14 mouse cellular contexts compared by ENCODE assay signal in the genomic region with DNA sequence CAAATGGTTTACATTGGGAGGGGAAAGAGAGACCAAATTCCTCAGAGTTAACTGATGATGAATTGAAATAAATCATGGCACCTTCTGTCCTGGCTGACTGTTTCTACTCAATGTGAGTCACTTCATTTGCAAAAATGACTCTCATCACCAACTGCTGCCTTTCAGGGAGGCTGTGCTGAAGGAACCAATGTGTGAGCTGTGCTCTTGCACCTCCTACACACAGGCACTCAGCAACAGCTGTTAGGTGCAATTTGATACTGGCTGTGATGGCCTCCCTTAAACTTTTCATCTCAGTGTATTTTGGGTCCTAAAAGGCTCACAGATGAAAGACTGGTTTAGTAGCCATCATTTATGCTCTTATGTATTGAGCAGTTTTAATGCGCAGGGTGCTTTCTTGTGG.
DNase-seq lines count a peak whose midpoint lies in the region; ATAC-seq and TF ChIP-seq lines count a peak whose summit lies in the region.
"Had no signal": no experiment of that assay in that cellular context is flagged by ENCODE, and none has a peak within 500 bp of the region (broad histone marks: within the 10 kb centered on the region; RNA-seq: fewer than 3 reads in every experiment).

No protein-coding gene starts in this region.

- no peaks in the 10 kb centered on the region for H3K27me3 ChIP-seq in kidney, postnatal 0 days (ENCODE audit: insufficient read depth, low read length)
- no peaks in the 10 kb centered on the region for H3K27me3 ChIP-seq in midbrain, embryonic 14.5 days (ENCODE audit: control insufficient read depth, insufficient read depth, low read length)
- H3K27me3 ChIP-seq: lung, embryonic 15.5 days; neural tube, embryonic 13.5 days had no signal

- H3K4me1 ChIP-seq in kidney, postnatal 0 days (replicated peaks; ENCODE audit: insufficient read depth, low read length), result no peaks in the 10 kb centered on the region
- H3K4me1 ChIP-seq in midbrain, embryonic 14.5 days (ENCODE audit: control insufficient read depth, insufficient read depth, low read length), result no peaks in the 10 kb centered on the region
- H3K4me1 ChIP-seq: lung, embryonic 15.5 days; neural tube, embryonic 13.5 days had no signal

- no peak; the same call in 1 of the 2 replicates for ATAC-seq in kidney, postnatal 0 days (replicated peaks; ENCODE audit: low FRiP score, low read depth)
- ATAC-seq in midbrain, embryonic 14.5 days (ENCODE audit: low FRiP score, low TSS enrichment), result no peak

- WGBS in kidney, postnatal 0 days, result 67% methylated on average over 1 of the region's 1 CpGs
- 98% methylated on average over 1 of the region's 1 CpGs for whole genome bisulfite sequencing in midbrain, embryonic 14.5 days

- TF ChIP-seq CTCF in kidney, postnatal 0 days (IDR thresholded peaks at IDR 0.05; ENCODE audit: low read depth), result no peak

- peak; percentile 36 for DNase-seq in kidney, postnatal 0 days (ENCODE audit: low spot score)
- no peak for DNase-seq in kidney, adult 18-20 months
- DNase-seq in frontal cortex, postnatal 10 days (ENCODE audit: low spot score in 2 of 2), result peak; percentile 10 to 44
- DNase-seq in left cerebral cortex, adult 9 months (ENCODE audit: low spot score in 2 of 2), result peak; percentile 68 to 76
- DNase-seq in right cerebral cortex, postnatal 36 days (ENCODE audit: low spot score in 2 of 2), result peak; percentile 43 to 85
- DNase-seq in midbrain, embryonic 14.5 days, result no peak
- no peak for DNase-seq in yolk sac, embryonic 10.5 days (ENCODE audit: low spot score)
- no peak for DNase-seq in adrenal gland, adult 18-20 months (ENCODE audit: low spot score in 2 of 2)
- DNase-seq: adrenal gland, adult 8-10 months; cerebellum, adult 18-20 months; gastrocnemius, postnatal 36 days had no signal

- no peak overlapping the region for H3K4me2 ChIP-seq in kidney, postnatal 0 days (ENCODE audit: low read length)
- no peak overlapping the region for H3K4me2 ChIP-seq in midbrain, embryonic 14.5 days (ENCODE audit: low read length)
- H3K4me2 ChIP-seq: lung, embryonic 15.5 days; neural tube, embryonic 13.5 days had no signal

- no peaks in the 10 kb centered on the region for H3K36me3 ChIP-seq in kidney, postnatal 0 days (ENCODE audit: insufficient read depth, low read length)
- H3K36me3 ChIP-seq in midbrain, embryonic 14.5 days (ENCODE audit: control insufficient read depth, insufficient read depth, low read length), result no peaks in the 10 kb centered on the region
- H3K36me3 ChIP-seq: lung, embryonic 15.5 days; midbrain, embryonic 10.5 days; neural tube, embryonic 13.5 days had no signal

- no peak overlapping the region for H3K27ac ChIP-seq in kidney, postnatal 0 days
- no peak overlapping the region for H3K27ac ChIP-seq in midbrain, embryonic 14.5 days (replicated peaks; ENCODE audit: low read depth, low read length)
- H3K27ac ChIP-seq: lung, embryonic 15.5 days; midbrain, embryonic 10.5 days; neural tube, embryonic 13.5 days had no signal

- no peak overlapping the region for H3K4me3 ChIP-seq in kidney, postnatal 0 days (replicated peaks; ENCODE audit: low read depth, low read length)
- no peak overlapping the region for H3K4me3 ChIP-seq in midbrain, embryonic 14.5 days (replicated peaks; ENCODE audit: low read depth, low read length)
- H3K4me3 ChIP-seq: lung, embryonic 15.5 days; midbrain, embryonic 10.5 days; neural tube, embryonic 13.5 days had no signal

- H3K9ac ChIP-seq in kidney, postnatal 0 days (ENCODE audit: low read depth, low read length), result no peak overlapping the region
- H3K9ac ChIP-seq in midbrain, embryonic 14.5 days (replicated peaks; ENCODE audit: low read length), result no peak overlapping the region
- H3K9ac ChIP-seq: lung, embryonic 15.5 days; neural tube, embryonic 13.5 days had no signal

- no peaks in the 10 kb centered on the region for H3K9me3 ChIP-seq in kidney, postnatal 0 days (replicated peaks; ENCODE audit: low read length)
- no peaks in the 10 kb centered on the region for H3K9me3 ChIP-seq in midbrain, embryonic 14.5 days (ENCODE audit: control insufficient read depth, low read length)
- H3K9me3 ChIP-seq: lung, embryonic 15.5 days; midbrain, embryonic 10.5 days; neural tube, embryonic 13.5 days had no signal

Comparison
In these comparisons a context has a peak if more than half of its experiments do, and no peak if none do; other contexts are left out.
1. DNase-seq: peak in kidney, postnatal 0 days (single experiment), frontal cortex, postnatal 10 days (2 of 2), left cerebral cortex, adult 9 months (2 of 2) and right cerebral cortex, postnatal 36 days (2 of 2); none in kidney, adult 18-20 months (single experiment), midbrain, embryonic 14.5 days (single experiment), yolk sac, embryonic 10.5 days (single experiment) and adrenal gland, adult 18-20 months (0 of 2).